Comparison of ENCODE assay signal across 8 mouse cellular contexts in genomic region chr9:63754556-63755510, GRCm38 (mm10). TPM values are rescaled to one million over a fixed set of nuclear protein-coding genes. Genes with fewer than 3 reads are reported as not detected.
DNase-seq lines count a peak whose midpoint lies in the region; ATAC-seq and TF ChIP-seq lines count a peak whose summit lies in the region.

No protein-coding gene starts in this region.

- H3K27me3 ChIP-seq in limb, embryonic 12.5 days: no peaks in the 10 kb centered on the region
- peaks cover 4% of the 10 kb centered on the region; the same call in 1 of the 2 replicates for H3K27me3 ChIP-seq in midbrain, embryonic 16.5 days (ENCODE audit: control insufficient read depth, insufficient read depth, low read depth, low read length)

- WGBS in limb, embryonic 12.5 days: 60% methylated on average over 23 of the region's 23 CpGs
- WGBS in midbrain, embryonic 16.5 days: 20% methylated on average over 23 of the region's 23 CpGs

- peak overlapping the region; percentile 84 for H3K4me3 ChIP-seq in cortical plate, adult 2 months (ENCODE audit: insufficient read depth, low read length)
- H3K4me3 ChIP-seq in limb, embryonic 12.5 days (replicated peaks): peak overlapping the region; percentile 88
- peak overlapping the region; percentile 11; the same call in 1 of the 2 replicates for H3K4me3 ChIP-seq in midbrain, embryonic 16.5 days (ENCODE audit: low read depth, low read length)

- no peak for TF ChIP-seq CTCF in cortical plate, adult 2 months (IDR thresholded peaks at IDR 0.05; ENCODE audit: extremely low read depth, insufficient read depth, low read length)

- DNase-seq in left cerebral cortex, adult 18-20 months (ENCODE audit: low spot score in 2 of 2): peak; percentile 52 to 53
- no peak for DNase-seq in left cerebral cortex, postnatal 4 days
- peak; percentile 65 for DNase-seq in heart, adult 8-10 months (ENCODE audit: low spot score)
- no peak for DNase-seq in spleen, postnatal 10 days (ENCODE audit: low spot score in 2 of 2)

- no peaks in the 10 kb centered on the region for H3K9me3 ChIP-seq in limb, embryonic 12.5 days
- no peaks in the 10 kb centered on the region for H3K9me3 ChIP-seq in midbrain, embryonic 16.5 days (replicated peaks; ENCODE audit: control insufficient read depth, low read length, poor library complexity, severe bottlenecking)

- peak overlapping the region; percentile 83 for H3K4me2 ChIP-seq in limb, embryonic 12.5 days
- peak overlapping the region; percentile 100 for H3K4me2 ChIP-seq in midbrain, embryonic 16.5 days (ENCODE audit: low read length)

- H3K4me1 ChIP-seq in cortical plate, adult 2 months (ENCODE audit: control insufficient read depth, insufficient read depth, low read length): peaks cover 12% of the 10 kb centered on the region
- H3K4me1 ChIP-seq in limb, embryonic 12.5 days (replicated peaks): peaks cover 78% of the 10 kb centered on the region
- peaks cover 41% of the 10 kb centered on the region for H3K4me1 ChIP-seq in midbrain, embryonic 16.5 days (ENCODE audit: control insufficient read depth, insufficient read depth, low read length)

- H3K9ac ChIP-seq in limb, embryonic 12.5 days (replicated peaks): peak overlapping the region; percentile 97
- peak overlapping the region; percentile 48; the same call in 1 of the 2 replicates for H3K9ac ChIP-seq in midbrain, embryonic 16.5 days (ENCODE audit: low read depth, low read length)

- no peak for ATAC-seq in limb, embryonic 12.5 days (ENCODE audit: insufficient number of reproducible peaks, insufficient read depth, low FRiP score, low TSS enrichment, low read depth)
- ATAC-seq in midbrain, embryonic 16.5 days: no peak
- no peak for ATAC-seq in erythroid progenitor cell, adult 5-6 weeks (replicated peaks; ENCODE audit: low FRiP score, poor library complexity, severe bottlenecking)

- intact Hi-C loops in left cerebral cortex, postnatal 4 days (cut with DNase I): loop anchor here (10.0 kb wide), 1 partner anchor 80 kb away; no protein-coding TSS in a partner anchor

- peak overlapping the region; percentile 61 for H3K27ac ChIP-seq in cortical plate, adult 2 months (ENCODE audit: insufficient read depth, low read length)
- H3K27ac ChIP-seq in limb, embryonic 12.5 days: peak overlapping the region; percentile 99; the same call in 1 of the 2 replicates
- H3K27ac ChIP-seq in midbrain, embryonic 16.5 days (ENCODE audit: low read length): no peak overlapping the region

- 0 out of 2 replicates have a peak, but pooled peaks cover 3% of the 10 kb centered on the region for H3K36me3 ChIP-seq in limb, embryonic 12.5 days
- no peaks in the 10 kb centered on the region for H3K36me3 ChIP-seq in midbrain, embryonic 16.5 days (ENCODE audit: control insufficient read depth, insufficient read depth, low read length)

- 0 out of 2 replicates have a peak, but pooled peaks have one; percentile 15 for TF ChIP-seq POLR2A in cortical plate, adult 2 months (IDR thresholded peaks at IDR 0.05; ENCODE audit: extremely low read depth, insufficient read depth, low read length)

RNA-seq across cellular contexts. Expression of gene Smad3, which starts 3.0 kb away (rescaled TPM):
- 10 to 100 TPM; 58.2 to 70.2 TPM for total RNA-seq in left cerebral cortex, adult 18-20 months (2021)
- 10 to 100 TPM; 16.0 to 20.4 TPM for total RNA-seq in left cerebral cortex, postnatal 4 days (2021)
- polyA plus RNA-seq in cortical plate, adult 2 months (2012; rRNA removed): 40.3 and 46.8 TPM in 2 replicates
- total RNA-seq in heart, adult 8-10 months (2022): 10 to 100 TPM; 10.1 to 14.1 (median 12.5) TPM
- polyA plus RNA-seq in limb, embryonic 12.5 days (2016; fragmentation: Nextera tagmentation; extraction: Ambion mirVana): 39.9 and 43.4 TPM in 2 replicates
- 5.7 and 6.1 TPM in 2 replicates for polyA plus RNA-seq in midbrain, embryonic 16.5 days (2015; fragmentation: Nextera tagmentation; extraction: Ambion mirVana)
- 4.7 and 5.0 TPM in 2 replicates for total RNA-seq in erythroid progenitor cell, adult 5-6 weeks (2015; ENCODE audit: low replicate concordance)
- total RNA-seq in erythroid progenitor cell, adult 5-6 weeks (2017; ENCODE audit: low replicate concordance): 2.6 and 13.2 TPM in 2 replicates

Comparison
In these comparisons a context has a peak if more than half of its experiments do, and no peak if none do; other contexts are left out.
1. DNase-seq: peak in left cerebral cortex, adult 18-20 months (2 of 2) and heart, adult 8-10 months (single experiment); none in left cerebral cortex, postnatal 4 days (single experiment) and spleen, postnatal 10 days (0 of 2).
2. H3K4me3 ChIP-seq: peak in every context shown above with its lines; median percentile 88 in limb, embryonic 12.5 days; 84 in cortical plate, adult 2 months; 11 in midbrain, embryonic 16.5 days.